Mouse (Mus musculus) kidney, postnatal 14 days (tissue): Measurements from ENCODE around the gene Zfp992.
"Not testable (repeated sequence)": the region's sequence is repeated elsewhere in the genome, so short reads cannot be mapped to it uniquely, and the experiment has no call there.

Source experiments
- DNase-seq: peaks from one replicate; pipeline ENCODE4 v3.0.0; 2022; ENCODE audit warnings: mixed read lengths

Zfp992 gene

GRCm38 (mm10) chr4:146476260-146476659 is 27.4 kb downstream of the Zfp992 start:
- DNase-seq = not testable (repeated sequence)

GRCm38 (mm10) chr4:146476959-146477358 is 28.1 kb downstream of the Zfp992 start:
- DNase-seq = not testable (repeated sequence)

- DNase-seq = not testable (repeated sequence)
These were observed 31.7 kb downstream of the Zfp992 start for GRCm38 (mm10) chr4:146480376-146481096.

GRCm38 (mm10) chr4:146482546-146482945 is 33.7 kb downstream of the Zfp992 start:
- DNase-seq = not testable (repeated sequence)

GRCm38 (mm10) chr4:146483571-146484280 is 34.9 kb downstream of the Zfp992 start:
- DNase-seq = not testable (repeated sequence)

- DNase-seq = not testable (repeated sequence)
These were observed 35.9 kb downstream of the Zfp992 start for GRCm38 (mm10) chr4:146484676-146485075.

GRCm38 (mm10) chr4:146485183-146485939 is 36.5 kb downstream of the Zfp992 start:
- DNase-seq = not testable (repeated sequence)

- DNase-seq = not testable (repeated sequence)
These were observed 37.9 kb downstream of the Zfp992 start for GRCm38 (mm10) chr4:146486753-146487152.

GRCm38 (mm10) chr4:146489196-146489595 is 40.4 kb downstream of the Zfp992 start:
- not testable (repeated sequence) for DNase-seq

- not testable (repeated sequence) for DNase-seq
These were observed 43.2 kb downstream of the Zfp992 start for GRCm38 (mm10) chr4:146491993-146492392.

GRCm38 (mm10) chr4:146492439-146492838 is 43.6 kb downstream of the Zfp992 start:
- no peak for DNase-seq

- DNase-seq = no peak
These were observed 44.0 kb downstream of the Zfp992 start for GRCm38 (mm10) chr4:146492851-146493250.

- not testable (repeated sequence) for DNase-seq
These were observed 44.6 kb downstream of the Zfp992 start for GRCm38 (mm10) chr4:146493319-146493907.

- no peak for DNase-seq
These were observed 46.2 kb downstream of the Zfp992 start for GRCm38 (mm10) chr4:146494980-146495379.

- not testable (repeated sequence) for DNase-seq
These were observed 49.0 kb downstream of the Zfp992 start for GRCm38 (mm10) chr4:146497695-146498275.

- DNase-seq = not testable (repeated sequence)
These were observed 52.9 kb downstream of the Zfp992 start, which contains the start of gene Zfp981 for GRCm38 (mm10) chr4:146501727-146502126. TSS of gene Zfp981 (plus strand) at chr4:146502027.

- not testable (repeated sequence) for DNase-seq
These were observed 60.2 kb downstream of the Zfp992 start for GRCm38 (mm10) chr4:146509029-146509428.

- not testable (repeated sequence) for DNase-seq
These were observed 63.0 kb downstream of the Zfp992 start for GRCm38 (mm10) chr4:146511871-146512270.

- no peak for DNase-seq
These were observed 67.7 kb downstream of the Zfp992 start for GRCm38 (mm10) chr4:146516474-146516873.

GRCm38 (mm10) chr4:146517150-146517549 is 68.3 kb downstream of the Zfp992 start:
- DNase-seq = not testable (repeated sequence)
